Mouse (Mus musculus): ENCODE results near the gene Gm49368.
"Not testable (repeated sequence)": the region's sequence is repeated elsewhere in the genome, so short reads cannot be mapped to it uniquely, and the experiment has no call there.

Gm49368 gene

GRCm38 (mm10) chr7:128128741-128129720, 66.5 kb downstream of the Gm49368 start, which contains the start of gene Itgax:
TSS of gene Itgax (plus strand) at chr7:128129547.
- in situ Hi-C loops (cut with MseI, MboI): no loop called here

GRCm38 (mm10) chr7:128132148-128132547, 69.7 kb downstream of the Gm49368 start:
- in situ Hi-C loops (cut with MseI, MboI): no loop called here

- in situ Hi-C loops (cut with MseI, MboI): no loop called here
Measured at GRCm38 (mm10) chr7:128133596-128133995, 71.1 kb downstream of the Gm49368 start.

- in situ Hi-C loops (cut with MseI, MboI): no loop called here
Measured at GRCm38 (mm10) chr7:128136927-128137326, 74.4 kb downstream of the Gm49368 start.

- in situ Hi-C loops (cut with MseI, MboI): no loop called here
Measured at GRCm38 (mm10) chr7:128139611-128140010, 77.1 kb downstream of the Gm49368 start.

- in situ Hi-C loops (cut with MseI, MboI): no loop called here
Measured at GRCm38 (mm10) chr7:128150970-128151369, 88.5 kb downstream of the Gm49368 start.

- in situ Hi-C loops (cut with MseI, MboI): no loop called here
Measured at GRCm38 (mm10) chr7:128154076-128154475, 91.6 kb downstream of the Gm49368 start, which contains the start of gene Itgad. TSS of gene Itgad (plus strand) at chr7:128154376.

GRCm38 (mm10) chr7:128154924-128155323, 92.4 kb downstream of the Gm49368 start:
- in situ Hi-C loops (cut with MseI, MboI): no loop called here

- in situ Hi-C loops (cut with MseI, MboI): not testable (repeated sequence)
Measured at GRCm38 (mm10) chr7:128158688-128159354, 96.3 kb downstream of the Gm49368 start.

- in situ Hi-C loops (cut with MseI, MboI): no loop called here
Measured at GRCm38 (mm10) chr7:128164001-128164400, 101.5 kb downstream of the Gm49368 start.

- in situ Hi-C loops (cut with MseI, MboI): no loop called here
Measured at GRCm38 (mm10) chr7:128166391-128166790, 103.9 kb downstream of the Gm49368 start.

- in situ Hi-C loops (cut with MseI, MboI): no loop called here
Measured at GRCm38 (mm10) chr7:128169996-128170395, 107.5 kb downstream of the Gm49368 start.
